Mouse (Mus musculus) embryonic fibroblast, embryonic 13.5 days (primary cell): ENCODE measurements around the gene B4galt4.

Experiments used
- CTCF ChIP-seq: IDR thresholded peaks from 2 replicates; pipeline ENCODE4 v1.5.1; 2011; ENCODE audit warnings: mild to moderate bottlenecking, control low read depth, low read length, moderate library complexity, borderline replicate concordance; ENCODE audit not compliant: insufficient read depth
- POLR2A ChIP-seq: IDR thresholded peaks from 2 replicates; pipeline ENCODE4 v1.6.1; 2011; ENCODE audit warnings: low read depth, mild to moderate bottlenecking, control low read depth, low read length, moderate library complexity

DNA sequence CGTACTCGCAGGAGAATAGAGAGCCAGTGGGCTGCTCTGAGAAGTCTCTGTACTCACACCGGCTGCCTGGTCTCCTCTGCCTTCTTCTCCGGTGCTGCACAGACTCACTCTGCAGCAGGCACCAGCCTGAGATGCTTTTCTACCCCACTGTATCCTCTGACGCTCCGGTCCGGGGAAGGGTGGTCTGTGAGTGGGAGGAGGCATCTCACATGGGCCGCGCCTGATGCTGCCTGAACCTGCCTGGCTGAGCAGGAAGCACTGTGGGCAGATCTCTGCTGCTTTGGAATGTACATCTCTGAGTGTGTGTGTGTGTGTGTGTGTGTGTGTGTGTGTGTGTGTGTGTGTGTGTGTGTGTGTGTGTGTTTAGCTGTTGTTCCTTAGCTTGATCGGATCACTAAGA lies 58.0 kb downstream of the B4galt4 start, which contains the start of gene Upk1b:
- TF ChIP-seq POLR2A (no peak), CTCF (no peak)
